Mouse (Mus musculus) neutrophil, adult 59 days (primary cell): ENCODE data around the gene Tor1aip1. TPM values are rescaled to one million over a fixed set of nuclear protein-coding genes. Genes with fewer than 3 reads are reported as not detected.

Source experiments
- total RNA-seq, 2 experiments: library from RNA; stranded (reverse); gene quantifications; 1 replicate in 1 of 2; 2 replicates in 1 of 2; pipeline ENCODE4 v1.2.4; 2023

Tor1aip1 gene
- 100 to 1,000 TPM; 169 to 174 TPM for total RNA-seq

DNA sequence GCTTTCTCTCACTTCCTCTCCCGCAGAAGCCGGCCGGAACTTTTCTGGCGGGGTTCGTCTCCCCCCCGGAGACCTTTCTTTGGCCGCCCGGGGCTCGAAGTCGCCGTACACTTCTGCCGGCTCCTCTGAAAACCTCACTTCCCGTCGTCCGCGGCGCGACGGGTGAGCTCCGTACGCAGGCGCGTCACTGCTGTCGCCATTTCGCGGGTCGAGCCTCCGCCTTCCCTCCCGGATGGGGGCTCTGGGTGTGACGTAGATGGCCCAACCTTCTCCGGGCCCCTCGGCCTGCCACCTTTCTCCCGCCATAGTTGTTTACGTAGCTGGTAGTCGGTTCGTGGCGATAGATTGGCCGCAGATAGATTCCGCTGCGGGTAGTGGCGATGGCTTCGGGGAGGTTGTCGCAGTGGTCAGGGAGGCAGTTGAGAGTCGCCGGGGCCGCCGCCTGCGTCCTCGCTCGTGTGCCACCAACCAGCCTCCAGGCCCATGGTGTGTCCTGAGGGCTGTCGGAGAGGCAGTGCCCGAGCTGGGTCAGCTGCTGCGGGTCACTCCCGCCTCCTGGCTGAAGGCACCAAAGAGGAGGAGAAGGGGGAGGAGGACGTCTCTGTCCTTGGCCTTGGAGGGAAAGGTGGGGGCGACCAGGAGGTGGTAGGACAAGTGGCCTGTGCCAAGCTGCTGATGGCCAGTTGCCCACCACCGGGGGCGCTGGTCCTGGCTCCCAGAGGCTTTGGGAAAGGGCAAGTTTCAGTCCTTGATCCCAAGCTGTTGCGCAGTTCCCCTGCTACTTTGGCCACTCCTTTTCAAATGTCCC, at the start of gene Tor1aip1:
Tor1aip1 (minus strand) TSS at position 551 of the 808 bp plus-strand sequence.

DNA sequence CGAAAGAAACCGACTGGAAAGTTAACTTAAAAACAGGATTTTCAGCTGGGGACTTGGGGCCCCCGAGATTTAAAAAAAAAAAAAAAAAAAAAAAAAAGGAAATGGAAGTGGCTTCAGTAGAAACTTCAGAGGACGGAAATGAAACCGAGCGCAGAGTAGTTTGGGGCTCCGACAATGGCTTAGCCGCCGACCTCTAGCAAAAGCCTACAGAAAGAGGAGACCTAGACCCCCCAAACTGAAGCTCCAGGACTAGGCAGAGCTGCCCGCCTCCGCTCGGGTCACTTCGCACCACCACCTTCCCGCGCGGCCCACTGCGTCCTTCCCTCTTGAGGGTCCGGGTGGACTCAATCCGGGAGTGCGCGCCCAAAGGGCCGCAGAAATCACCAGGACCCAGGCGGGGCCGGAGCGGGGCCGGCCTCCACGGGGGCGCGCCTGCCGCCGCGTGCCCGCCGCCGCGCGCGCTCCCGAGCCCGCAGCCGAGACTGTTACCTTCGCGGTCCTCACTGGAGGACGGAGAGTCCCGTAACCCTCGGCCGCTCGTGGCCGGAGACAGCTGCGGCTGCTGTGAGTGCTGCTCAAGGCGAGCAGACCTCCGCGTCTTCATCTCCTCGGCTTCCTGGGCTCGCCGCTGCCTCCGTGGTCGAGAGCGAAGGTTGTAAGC, 881 bp downstream of the Tor1aip1 start, which contains the start of gene Tor1aip2:
Tor1aip2 (plus strand) TSS at position 135 of the 661 bp plus-strand sequence.

DNA sequence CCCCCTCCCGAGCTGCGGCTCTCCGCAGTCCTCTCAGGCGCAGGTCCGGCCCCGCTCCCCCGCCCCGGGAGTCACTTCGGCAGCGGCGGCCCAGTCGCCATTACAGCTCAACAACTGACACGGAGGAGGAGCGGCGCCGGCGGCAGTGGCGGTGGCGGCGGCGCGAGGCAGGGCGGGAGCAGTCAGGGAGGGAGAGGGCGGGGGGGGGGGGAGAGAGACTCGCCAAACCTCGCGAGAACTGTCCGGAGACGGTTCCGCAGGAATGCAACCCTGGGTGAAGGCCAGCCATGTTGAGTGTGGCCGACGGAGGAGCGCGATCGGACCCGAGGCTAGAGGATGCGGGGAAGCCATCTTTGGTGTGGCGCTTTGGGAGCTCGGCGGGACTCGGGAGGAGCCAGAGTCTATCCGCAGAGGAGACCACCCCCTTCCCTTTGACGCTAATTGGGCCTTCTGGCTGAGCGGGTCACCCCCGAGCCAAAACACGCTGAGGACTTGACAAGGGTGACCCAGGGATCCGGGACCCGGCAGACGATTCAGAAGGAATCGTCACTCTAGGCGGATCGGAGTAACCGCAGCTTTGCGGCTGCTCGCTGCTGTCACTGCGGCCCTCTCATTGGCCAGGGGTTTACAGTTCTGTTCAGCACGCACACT, 63.1 kb downstream of the Tor1aip1 start, which contains the start of gene Cep350:
Cep350 (minus strand) TSS at position 188 of the 651 bp plus-strand sequence.

Other genes with a start within 250 kb of the Tor1aip1 start
- 10 to 100 TPM; 81.4 to 99.8 TPM for gene Qsox1, start 223.6 kb downstream of the Tor1aip1 start, total RNA-seq
- gene Cep350, start 63.2 kb downstream of the Tor1aip1 start, total RNA-seq, result 10 to 100 TPM; 61.3 to 66.7 TPM
- 10 to 100 TPM; 44.8 to 49.3 TPM for gene Tor1aip2, start 1.1 kb downstream of the Tor1aip1 start, total RNA-seq
- gene Fam163a, start 168.5 kb upstream of the Tor1aip1 start, total RNA-seq, result not detected